Mouse (Mus musculus) olfactory bulb, adult 2 months (tissue): ENCODE data around the gene Nhp2.

Experiments
- CTCF ChIP-seq: fragments of 200-500 bp; IDR thresholded peaks from 2 replicates; pipeline ENCODE4 v1.5.1; 2012; ENCODE audit warnings: low read depth, mild to moderate bottlenecking, low read length, moderate library complexity; ENCODE audit not compliant: insufficient read depth
- POLR2A ChIP-seq: fragments of 200-500 bp; IDR thresholded peaks from 2 replicates; pipeline ENCODE4 v1.6.1; 2012; ENCODE audit warnings: mild to moderate bottlenecking, low read depth, low read length, moderate library complexity; ENCODE audit not compliant: insufficient read depth

- TF ChIP-seq CTCF (no peak), POLR2A (no peak)
Observed at GRCm38 (mm10) chr11:51602253-51602652, 17.3 kb upstream of the Nhp2 start.
